Mouse (Mus musculus) urinary bladder, postnatal 14 days (tissue): ENCODE measurements at regions not wholly inside any gene's neighbourhood (a gene's known extent, or its start where the extent isn't known, plus 50 kb on each side); places are given as distances from the start of the nearest gene placed in this dataset.

Experiments used
- DNase-seq: peaks from one replicate; pipeline ENCODE4 v3.0.0; 2021; ENCODE audit warnings: low spot score

DNA sequence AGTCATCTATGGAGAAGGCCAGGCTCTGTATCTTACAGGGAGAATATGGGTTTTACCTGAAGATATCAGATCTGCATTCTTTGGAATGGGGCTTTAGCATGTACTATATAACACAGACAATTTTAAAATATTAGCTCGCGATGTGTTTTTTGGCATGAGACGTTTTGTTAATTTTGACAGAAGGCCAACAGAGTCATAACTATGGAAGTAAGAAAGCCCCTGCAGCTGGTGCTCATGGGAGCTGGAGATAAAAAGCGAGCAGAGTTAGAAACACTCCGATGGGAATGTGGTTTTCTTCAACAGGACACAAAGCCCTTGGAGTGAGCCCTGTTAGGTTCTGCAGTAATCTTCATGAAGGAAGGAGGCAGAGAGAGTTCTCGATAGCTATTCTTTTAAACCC is 176.6 kb downstream of the Rps12 start:
- DNase-seq, result no peak

DNA sequence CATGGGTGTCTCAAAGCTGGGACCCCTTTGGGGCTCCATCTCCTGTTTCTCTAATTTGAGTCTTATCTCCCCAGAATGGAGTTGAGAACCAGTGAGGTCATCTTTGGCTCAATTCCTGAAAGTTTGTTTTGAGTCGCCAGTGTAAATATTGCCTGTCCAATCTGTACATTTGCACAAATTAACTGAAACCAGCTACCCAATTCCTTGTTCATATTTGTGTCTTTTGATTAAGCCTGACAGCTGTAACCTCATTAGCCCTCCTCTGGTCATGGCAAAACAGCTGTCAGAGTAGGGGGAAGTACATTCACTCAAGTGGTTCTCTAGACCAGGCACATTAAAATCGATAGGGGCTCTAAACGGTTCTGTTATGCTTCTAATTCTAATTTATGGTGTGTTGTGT is 177.0 kb downstream of the Rps12 start:
- no peak for DNase-seq

DNA sequence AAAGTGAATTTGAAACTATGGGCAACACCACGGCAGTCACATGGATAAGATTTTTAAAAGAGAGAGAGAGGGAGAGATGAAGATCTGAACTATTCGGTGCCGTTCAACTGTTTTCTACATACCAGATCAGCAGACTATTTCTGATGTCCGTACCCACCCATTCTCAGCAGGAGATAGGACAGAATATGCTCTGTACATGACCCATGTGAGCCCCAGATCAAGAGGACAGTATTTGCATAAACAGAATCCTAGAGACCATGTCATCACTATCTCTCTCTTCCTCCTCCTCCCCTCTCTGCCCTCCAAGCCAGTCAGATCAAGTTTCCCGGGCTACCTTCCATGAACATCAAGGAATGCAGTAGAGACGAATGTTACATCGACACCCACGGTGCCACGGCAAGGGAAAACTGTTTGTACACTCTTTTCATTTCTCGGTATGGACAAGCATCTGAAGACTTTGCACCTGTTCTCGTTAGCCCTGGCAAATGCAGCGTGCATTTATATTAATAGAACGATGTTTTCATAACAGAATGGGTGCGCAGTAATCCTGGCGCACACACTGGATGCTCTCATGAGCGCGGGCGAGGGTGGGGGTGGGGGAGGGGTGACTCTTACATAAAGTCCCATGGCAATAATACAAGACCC is 177.7 kb downstream of the Rps12 start:
- no peak for DNase-seq

DNA sequence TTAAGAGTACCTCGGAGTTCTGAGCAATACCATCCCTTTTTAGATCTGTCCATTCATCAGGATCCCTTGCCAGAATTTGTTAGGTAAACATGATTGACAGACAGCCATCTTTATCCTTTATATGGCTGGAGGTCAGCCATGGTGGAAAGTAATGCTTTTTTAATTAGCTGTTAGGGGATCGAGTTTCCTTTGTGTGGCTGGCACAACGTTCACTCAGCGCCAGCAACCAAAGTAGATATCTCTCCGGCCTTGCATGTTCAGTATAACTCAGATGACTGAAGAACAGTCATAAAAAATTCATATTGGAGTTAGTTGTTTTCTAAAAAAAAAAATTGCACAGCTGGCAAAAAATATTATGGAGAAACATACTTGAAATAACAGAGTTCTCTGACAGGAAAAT is 186.4 kb downstream of the Rps12 start:
- DNase-seq, result no peak

DNA sequence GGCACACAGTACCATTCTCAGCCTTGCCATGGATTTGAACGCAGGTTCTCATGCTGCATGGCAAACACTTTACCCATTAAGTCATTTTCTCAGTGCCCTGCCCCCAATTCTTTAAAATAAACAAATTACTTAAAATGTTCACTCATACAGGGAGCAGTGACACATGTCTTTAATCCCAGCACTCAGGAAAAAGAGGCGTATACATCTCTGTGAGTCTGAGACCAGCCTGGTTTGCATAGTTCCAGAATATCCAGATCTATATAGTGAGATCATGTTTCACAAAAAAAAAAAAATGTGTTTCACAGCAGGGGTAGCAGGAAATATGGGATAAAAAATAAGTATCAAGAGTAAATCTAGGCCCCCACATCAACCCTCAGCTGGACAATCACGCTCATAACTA is 191.5 kb downstream of the Rps12 start:
- no peak for DNase-seq

DNA sequence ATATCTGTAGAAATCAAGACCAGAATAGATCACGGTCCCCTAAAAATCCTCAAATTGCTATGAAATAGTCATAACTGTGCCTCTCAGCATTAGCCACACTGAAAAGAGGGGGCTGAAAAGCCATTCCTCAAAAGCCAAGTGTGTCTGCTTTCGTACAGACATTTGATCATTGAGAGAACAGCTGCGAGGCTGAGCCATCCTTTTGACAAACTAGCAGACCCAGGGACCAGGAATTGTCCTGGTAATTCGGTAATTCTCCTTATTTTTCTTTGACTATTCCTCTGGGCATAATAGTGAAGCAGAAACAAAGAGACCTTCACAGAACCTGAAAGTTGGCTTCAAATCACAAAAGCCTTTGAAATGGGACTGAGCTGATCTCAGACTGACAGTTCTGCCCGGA is 206.8 kb downstream of the Rps12 start:
- DNase-seq, result no peak

DNA sequence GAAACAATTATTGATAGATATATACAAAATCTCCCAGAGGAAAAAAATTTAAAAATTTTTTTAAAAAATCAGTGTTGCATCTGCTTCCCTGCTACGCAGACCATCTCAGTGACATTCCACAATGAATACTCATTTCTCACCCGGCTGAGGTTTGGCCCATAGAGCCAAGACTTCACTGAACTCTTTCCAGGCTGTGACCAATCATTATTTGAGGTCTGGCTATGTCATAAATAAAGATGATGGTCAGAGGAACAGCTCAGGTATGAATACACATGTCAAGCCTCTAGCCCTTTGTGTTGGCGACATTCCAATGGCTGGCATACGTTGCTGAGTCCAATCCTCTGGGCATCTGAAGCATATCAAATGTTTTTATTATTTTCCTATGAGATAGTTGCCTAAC is 216.1 kb downstream of the Rps12 start:
- DNase-seq, result no peak

DNA sequence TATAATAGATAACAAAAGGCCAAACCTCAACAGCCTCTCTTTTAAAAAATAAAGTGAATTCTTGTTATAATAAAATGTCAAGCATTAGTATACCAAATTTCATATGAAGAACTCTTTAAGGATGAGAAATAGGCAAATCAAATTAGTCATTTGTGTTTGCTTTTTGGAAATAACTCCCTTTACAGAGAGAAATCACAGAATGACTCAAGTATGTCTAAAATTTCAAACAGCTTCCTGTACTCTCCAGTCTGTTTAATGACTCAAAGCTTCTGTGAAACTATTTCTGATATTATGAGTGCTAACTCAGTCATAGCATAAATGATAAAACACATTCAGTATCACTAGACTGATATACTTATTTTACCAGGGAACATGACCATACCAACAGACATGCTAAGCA is 217.7 kb downstream of the Rps12 start:
- DNase-seq, result no peak

DNA sequence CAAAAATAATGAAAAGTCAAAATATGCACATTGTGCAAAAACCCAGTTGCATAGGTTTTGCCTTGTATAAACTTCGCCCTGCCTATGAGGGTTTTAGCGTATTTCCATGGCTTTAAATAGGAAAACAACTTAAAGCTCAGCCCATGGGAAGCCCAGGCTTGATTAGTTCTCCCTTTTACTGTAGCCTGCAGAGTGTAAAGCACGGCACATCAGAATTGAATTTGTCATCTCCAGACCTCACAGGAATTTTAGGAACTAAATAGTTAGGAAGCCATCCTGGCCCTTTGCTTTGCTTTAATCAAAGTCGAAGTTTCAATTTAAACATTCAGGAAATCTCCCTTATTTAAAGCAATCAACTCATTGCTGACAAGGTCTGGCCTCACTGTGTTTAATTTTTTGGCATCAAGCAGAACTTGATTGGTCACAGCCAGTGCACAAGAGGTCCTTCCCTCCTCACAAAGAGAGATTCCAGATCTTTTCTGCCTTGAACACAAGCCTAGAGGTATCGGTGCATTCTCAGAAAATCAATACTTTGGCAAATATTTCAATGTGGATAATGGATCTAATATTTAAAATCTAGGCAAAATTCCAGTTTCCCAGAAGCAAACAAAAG is 211.8 kb upstream of the Eya4 start:
- DNase-seq, result no peak

DNA sequence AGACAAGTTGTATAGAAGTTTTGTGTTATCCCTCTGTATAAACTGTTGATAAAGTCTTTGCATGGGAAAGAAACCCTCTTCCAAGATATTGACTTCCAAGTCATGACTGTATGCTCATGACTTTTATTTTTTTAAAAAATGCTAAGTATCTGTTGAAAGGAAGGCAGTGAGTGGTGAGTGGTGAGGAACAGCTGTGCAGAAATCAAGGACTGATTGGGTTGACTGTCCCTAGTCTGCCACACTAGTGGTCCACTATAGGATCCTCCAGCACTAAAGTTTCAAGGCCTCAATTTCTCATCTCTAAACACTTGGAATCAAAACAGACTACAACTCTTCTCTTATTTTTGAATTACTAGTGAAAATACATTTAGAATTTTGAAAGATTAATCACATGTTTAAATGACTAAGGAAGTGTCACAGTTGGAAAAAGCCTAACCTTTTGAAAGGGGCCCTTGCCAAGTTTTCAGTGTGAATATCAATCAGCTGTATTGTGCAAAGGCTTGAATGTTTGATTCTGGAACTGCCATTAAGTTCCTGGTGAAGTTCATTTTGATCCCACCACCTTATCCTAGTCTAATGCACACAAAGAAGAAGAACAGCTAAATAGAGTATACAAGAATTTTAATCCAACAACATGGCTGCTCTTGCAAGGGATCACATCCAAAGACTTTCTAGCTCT is 209.5 kb upstream of the Eya4 start:
- no peak for DNase-seq

DNA sequence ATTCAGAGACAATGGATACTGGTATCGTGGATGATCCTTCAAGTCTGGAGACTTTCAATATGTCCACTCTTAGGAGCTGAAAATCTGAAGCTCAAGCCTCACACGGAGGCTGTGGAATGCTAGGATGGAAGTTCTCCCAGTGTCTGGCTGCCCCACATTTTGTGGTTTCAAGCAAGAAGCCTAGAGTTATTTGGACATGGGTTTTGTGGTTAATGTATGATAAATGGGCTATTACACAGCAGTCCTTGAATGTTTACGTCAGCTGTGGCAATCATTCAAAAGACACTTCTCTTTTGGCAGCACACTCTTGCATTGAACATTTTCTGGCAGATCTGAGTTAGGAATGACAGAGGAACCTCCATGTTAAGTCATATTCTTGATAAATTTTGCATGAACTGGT is 207.2 kb upstream of the Eya4 start:
- no peak for DNase-seq

DNA sequence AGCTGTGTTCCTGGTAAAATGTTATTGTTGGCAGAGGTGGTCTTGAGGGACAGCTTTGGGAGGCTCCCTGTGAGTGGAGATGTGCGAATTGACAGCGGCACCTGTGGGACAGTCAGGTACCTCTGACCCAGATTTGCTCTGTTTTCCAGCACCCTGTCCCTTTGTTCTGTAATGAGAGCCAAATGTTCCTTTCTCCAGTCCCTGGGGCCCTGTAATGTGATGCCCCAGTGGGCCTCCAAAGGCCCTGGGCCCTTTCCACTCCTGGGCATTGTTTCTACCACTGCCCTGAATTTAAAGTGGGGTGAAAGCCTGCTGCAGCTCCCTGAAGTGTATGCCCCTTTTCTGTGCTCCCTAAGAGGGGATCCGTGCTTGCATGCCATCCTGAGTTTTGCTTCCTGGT is 198.6 kb upstream of the Eya4 start:
- no peak for DNase-seq

DNA sequence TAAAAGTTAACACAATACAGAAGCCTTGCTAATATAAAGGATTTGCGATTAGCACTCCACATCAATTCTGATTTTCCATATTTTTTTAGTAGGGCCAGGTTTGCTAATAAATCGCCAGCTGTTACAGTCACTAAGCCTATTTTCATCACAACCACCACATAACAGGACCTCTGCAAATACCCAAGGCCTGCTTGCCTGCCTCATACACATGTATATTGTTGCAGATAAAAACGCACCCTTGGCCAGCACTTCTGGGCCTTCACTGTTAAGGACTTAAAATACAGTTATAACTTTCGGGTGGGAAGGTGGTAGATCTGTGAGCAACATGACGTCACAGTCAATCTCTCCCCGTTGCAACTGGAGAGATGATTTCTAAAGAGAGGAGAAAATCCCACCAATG is 197.7 kb upstream of the Eya4 start:
- DNase-seq, result no peak

DNA sequence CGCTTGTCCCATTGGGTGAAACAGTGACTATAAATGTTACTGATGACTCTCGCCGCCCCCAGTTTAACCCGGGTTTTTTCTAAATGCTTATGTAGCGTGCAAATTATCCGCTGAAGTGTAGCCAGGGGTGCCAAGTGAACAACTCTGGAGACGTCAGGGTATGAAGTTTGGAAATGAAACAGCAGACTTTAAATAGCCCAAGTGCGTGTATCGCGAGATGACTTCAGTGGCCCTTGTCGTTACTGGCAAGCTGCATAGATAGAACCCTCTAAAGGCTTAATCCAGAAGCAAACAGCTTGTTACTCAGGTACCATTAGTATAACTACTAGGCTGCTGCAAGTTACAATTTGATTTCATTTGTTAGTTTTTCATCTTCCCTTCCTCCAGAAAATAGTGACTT is 192.1 kb upstream of the Eya4 start:
- DNase-seq, result no peak

DNA sequence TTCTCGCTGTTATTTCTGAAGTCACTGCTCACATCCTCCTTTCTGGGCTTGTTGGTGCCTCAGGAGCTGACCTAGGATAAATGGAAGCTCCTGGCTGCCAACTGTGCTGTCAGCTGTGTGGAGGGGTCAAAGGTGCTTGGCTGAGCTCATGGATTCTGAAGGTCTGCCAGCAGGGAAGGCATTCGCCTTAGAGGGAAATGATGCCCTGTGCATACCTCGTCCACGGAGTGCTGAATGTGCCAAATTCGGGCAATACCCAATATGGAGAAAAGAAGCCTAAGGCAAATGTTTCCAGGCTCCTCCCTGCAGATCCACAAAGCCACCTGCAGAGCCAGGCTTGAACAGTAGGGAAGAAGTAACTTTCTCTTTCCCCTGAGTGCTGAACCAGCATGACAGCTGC is 191.3 kb upstream of the Eya4 start:
- no peak for DNase-seq

DNA sequence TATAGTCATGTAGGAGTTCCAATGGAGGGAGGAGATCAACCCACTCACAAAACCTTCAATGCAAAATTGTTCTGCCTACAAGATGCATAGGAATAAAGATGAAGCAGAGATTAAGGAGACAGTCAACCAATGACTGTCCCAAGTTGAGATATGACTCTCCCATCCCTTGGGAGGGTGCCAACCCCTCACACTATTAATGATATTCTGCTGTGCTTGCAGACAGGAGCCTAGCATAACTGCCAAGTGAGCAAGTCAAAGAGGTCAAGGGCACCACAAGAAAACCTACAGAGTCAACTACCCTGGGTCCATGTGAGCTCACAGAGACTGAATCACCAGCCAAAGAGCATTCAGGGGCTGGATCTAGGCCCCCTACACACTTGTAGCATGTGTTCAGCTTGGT is 184.1 kb upstream of the Eya4 start:
- no peak for DNase-seq

DNA sequence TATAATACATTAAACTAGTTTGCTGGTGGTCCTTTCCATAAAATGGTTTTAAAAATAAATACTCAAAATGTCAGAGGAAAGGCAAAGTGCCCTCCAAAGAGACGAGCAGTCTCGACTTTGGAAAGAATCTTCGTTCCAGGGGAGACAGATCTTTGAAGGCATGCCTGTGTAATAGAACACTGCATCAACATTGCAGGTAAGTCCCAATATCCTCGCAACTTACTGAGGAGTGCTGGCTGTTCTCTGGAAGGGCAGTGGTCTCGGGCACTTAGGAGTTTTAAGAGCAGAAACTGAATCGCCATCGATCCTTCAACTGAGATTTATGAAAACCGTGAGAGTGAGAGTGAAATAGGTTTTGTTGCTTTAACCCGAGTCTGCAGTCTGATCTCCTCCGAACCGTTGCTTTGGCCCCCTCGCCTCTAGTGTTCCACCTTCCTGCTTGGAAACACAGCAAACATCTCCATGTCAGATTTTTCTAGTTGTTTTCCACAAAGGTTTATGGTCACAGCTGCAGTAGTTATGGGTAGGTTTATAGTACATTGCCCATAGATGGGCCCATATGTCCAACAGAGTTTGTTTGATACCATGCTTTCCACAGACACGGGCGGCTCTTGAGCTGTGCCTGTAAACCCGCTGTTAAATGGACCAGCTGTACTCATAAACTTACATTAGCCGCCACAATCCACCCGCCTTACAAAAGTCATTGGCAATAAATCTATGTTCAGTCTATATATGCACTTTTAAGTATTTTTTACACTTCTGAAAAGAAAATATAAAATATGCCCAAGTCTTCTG is 181.6 kb upstream of the Eya4 start:
- DNase-seq, result no peak

DNA sequence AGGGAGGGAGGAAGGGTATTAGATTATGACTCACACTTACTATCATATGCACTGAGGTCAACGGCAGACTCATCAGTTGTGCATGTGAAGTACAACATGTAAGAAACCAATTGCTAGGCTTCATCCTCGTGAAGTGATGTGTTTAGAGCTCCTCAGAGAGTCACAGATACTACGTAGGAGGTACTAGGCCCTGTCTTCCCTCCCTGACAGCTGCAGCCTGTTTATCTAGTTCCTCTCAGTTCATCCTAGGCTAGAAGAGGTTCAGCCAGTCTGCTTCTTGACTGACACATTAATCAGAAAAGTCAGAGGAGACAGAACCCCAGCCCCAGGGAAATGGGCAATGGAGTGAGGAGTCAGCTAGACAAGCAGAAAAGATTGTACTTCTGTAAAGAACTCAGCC is 180.1 kb upstream of the Eya4 start:
- no peak for DNase-seq

DNA sequence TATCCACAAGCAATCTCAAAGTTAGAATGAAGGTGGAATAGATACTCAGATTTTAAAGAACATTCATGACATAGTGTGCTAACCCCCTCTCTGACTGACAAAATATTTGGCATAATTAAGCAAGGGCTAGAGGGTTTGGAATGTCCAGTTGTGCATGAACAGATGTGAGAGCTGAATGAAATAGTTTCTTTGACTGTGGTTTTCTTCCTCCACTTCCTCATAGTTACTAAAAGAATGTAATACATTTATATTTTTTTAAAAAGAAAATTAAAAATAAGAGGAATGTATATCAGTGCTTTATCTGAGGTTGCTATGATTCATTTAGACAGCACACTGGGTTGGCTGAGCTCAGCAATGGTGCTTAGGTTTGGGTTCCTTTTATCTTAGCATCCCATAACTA is 176.2 kb upstream of the Eya4 start:
- no peak for DNase-seq

DNA sequence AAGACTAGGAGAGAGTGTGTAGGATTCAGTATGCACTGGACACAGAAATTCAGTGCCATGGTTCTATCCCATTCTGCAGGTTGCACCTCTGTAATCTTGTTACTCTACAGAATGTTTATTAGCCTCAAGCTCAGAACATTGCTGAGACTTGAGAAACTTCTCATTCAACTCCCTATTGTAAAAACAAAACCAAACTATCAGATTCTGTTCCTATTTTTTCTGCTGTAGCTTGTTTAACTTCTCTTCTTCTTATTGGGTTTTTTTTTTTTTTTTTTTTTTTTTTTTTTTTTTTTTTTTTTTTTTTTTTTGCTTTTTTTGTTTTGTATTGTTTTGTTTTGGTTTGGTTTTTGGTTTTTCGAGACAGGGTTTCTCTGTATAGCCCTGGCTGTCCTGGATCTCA is 172.1 kb upstream of the Eya4 start:
- DNase-seq, result no peak

DNA sequence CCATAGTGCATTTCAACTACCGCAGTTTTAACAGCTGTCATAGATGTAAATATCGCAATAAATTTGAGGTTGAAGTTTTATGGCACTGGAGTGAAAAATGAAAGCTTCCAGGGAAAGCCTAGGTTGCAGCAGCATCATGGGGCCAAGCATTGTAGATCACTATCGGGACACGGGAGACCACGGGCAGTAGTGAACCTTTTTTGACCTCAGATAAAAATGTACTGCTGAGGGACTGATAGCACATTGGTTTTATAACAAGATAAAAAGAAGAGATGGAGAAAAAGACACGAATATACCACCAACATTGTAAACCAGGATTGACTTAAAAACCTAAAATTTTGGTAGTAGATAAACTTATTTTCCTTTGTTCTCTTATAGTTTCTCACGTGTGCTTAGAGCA is 143.1 kb upstream of the Eya4 start:
- DNase-seq, result no peak

DNA sequence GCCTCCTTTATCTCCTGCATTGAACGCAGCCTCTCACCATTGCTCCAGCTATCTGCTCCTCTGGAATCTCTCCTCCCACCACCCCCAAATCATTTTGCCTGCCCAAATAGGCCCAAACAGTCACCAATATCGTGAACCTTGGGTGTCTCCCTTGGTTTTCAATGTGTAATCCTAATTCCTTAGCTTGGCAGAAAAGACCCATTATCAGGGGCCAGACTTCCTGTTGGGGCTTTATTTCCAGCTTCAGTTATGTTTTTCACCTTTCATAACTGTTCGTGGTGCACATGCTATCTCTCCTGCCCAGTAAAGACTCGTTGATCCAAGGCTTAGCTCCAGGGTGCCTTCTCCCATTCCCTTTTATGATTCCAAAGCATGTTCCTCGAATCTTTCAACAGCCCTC is 142.4 kb upstream of the Eya4 start:
- no peak for DNase-seq

DNA sequence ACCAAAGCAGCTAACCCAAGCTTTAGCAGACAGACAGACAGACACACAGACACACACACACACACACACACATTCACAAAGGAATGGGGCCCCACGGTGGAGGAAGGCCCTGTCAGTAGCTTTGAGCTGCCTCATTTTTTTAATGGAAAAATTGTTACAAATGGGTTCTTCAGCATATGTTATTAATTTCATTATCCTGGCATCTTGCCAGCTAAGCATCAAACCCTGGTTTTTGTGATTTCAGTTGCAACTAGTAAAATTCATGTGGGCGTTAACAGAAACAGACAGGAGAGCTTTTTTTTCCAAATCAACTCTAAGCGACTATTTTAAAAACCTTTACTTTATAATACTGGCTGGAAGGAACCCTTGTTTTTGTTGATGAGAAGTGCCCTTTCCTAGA is 138.4 kb upstream of the Eya4 start:
- DNase-seq, result no peak
